Mouse (Mus musculus) CH12.LX (cell line): Measurements from ENCODE around the gene Mxra8. TPM values are rescaled to one million over a fixed set of nuclear protein-coding genes. Genes with fewer than 3 reads are reported as not detected.

Experiments used
- DNase-seq: peaks from one replicate; pipeline ENCODE4 v3.0.0-alpha.2; 2013; ENCODE audit errors: extremely low read depth
- H3K27ac ChIP-seq: 2 replicates; pipeline ENCODE4 v1.5.1; 2012; ENCODE audit warnings: low read depth, mild to moderate bottlenecking, control low read depth, moderate library complexity; ENCODE audit not compliant: insufficient read depth
- H3K27me3 ChIP-seq: replicated peaks from 2 replicates; pipeline ENCODE3; 2012; ENCODE audit warnings: inconsistent platforms
- H3K36me3 ChIP-seq, 2 experiments: replicated peaks in 1 of 2; 2 replicates each; pipeline versions ENCODE3 to v1.6.1; 2012; ENCODE audit warnings: inconsistent platforms in 1 of 2, low read length in 1 of 2, mild to moderate bottlenecking in 1 of 2, mixed read lengths in 1 of 2, moderate library complexity in 1 of 2; ENCODE audit not compliant: control insufficient read depth in 1 of 2, insufficient read depth in 1 of 2
- H3K4me1 ChIP-seq, 2 experiments: 2 replicates each; pipeline ENCODE4 v1.6.1; 2012; ENCODE audit warnings: inconsistent platforms in 1 of 2, moderate library complexity in 1 of 2; ENCODE audit not compliant: insufficient read depth in 2 of 2, control insufficient read depth in 1 of 2
- H3K4me2 ChIP-seq: 2 replicates; pipeline ENCODE4 v1.6.1; 2012; ENCODE audit warnings: low read depth, mild to moderate bottlenecking, control low read depth; ENCODE audit not compliant: poor library complexity, insufficient read depth, severe bottlenecking
- H3K4me3 ChIP-seq, 3 experiments: fragments of 150-350 bp in 1 of 3; sonication (generic) in 1 of 3; replicated peaks in 1 of 3; 2 replicates each; pipeline versions ENCODE3 to v1.5.1; 2011 to 2012; ENCODE audit warnings: low read depth in 2 of 3, low read length in 2 of 3, mild to moderate bottlenecking in 2 of 3, moderate library complexity in 2 of 3, control low read depth in 1 of 3, improper control_type of control experiment in 1 of 3, inconsistent platforms in 1 of 3, mixed read lengths in 1 of 3; ENCODE audit not compliant: poor library complexity in 1 of 3
- H3K79me2 ChIP-seq: replicated peaks from 2 replicates; pipeline ENCODE4 v1.6.1; 2012; ENCODE audit warnings: mild to moderate bottlenecking, moderate library complexity; ENCODE audit not compliant: control insufficient read depth, poor library complexity, insufficient read depth, severe bottlenecking; ENCODE audit errors: extremely low read depth
- H3K9ac ChIP-seq: 2 replicates; pipeline ENCODE4 v1.6.1; 2012; ENCODE audit warnings: low read depth, mild to moderate bottlenecking, control low read depth, moderate library complexity; ENCODE audit not compliant: insufficient read depth
- H3K9me3 ChIP-seq: replicated peaks from 2 replicates; pipeline ENCODE3; 2012; ENCODE audit warnings: low read length, inconsistent platforms, mixed read lengths
- E2F4 ChIP-seq: IDR thresholded peaks from 2 replicates; pipeline ENCODE4 v1.6.1; 2011; ENCODE audit warnings: low read depth, low read length, improper control_type of control experiment; ENCODE audit not compliant: insufficient replicate concordance
- ELF1 ChIP-seq: IDR thresholded peaks from 2 replicates; pipeline ENCODE4 v1.6.1; 2014; ENCODE audit warnings: low read depth, mild to moderate bottlenecking, inconsistent platforms, low read length, improper control_type of control experiment
- IRF4 ChIP-seq: IDR thresholded peaks from 2 replicates; pipeline ENCODE4 v1.6.1; 2014; ENCODE audit warnings: low read depth, mild to moderate bottlenecking, inconsistent platforms, low read length, improper control_type of control experiment
- JUN ChIP-seq: IDR thresholded peaks from 2 replicates; pipeline ENCODE4 v1.6.1; 2011; ENCODE audit warnings: low read depth, mild to moderate bottlenecking, low read length, improper control_type of control experiment, moderate library complexity; ENCODE audit not compliant: insufficient read depth
- MAFK ChIP-seq: IDR thresholded peaks from 2 replicates; pipeline ENCODE4 v1.6.1; 2011; ENCODE audit warnings: low read length, improper control_type of control experiment; ENCODE audit not compliant: insufficient replicate concordance
- MXI1 ChIP-seq: IDR thresholded peaks from 2 replicates; pipeline ENCODE4 v1.6.1; 2011; ENCODE audit warnings: mild to moderate bottlenecking, low read depth, low read length, improper control_type of control experiment
- NRF1 ChIP-seq: IDR thresholded peaks from 2 replicates; pipeline ENCODE4 v1.6.1; 2014; ENCODE audit warnings: low read depth, mild to moderate bottlenecking, inconsistent platforms, low read length, improper control_type of control experiment, moderate library complexity
- POLR2A ChIP-seq: IDR thresholded peaks from 2 replicates; pipeline ENCODE4 v1.6.1; 2011; ENCODE audit warnings: low read depth, mild to moderate bottlenecking, improper control_type of control experiment, low read length
- RCOR1 ChIP-seq: conservative IDR thresholded peaks from 2 replicates; pipeline ENCODE4 v1.6.1; 2012; ENCODE audit warnings: low read depth, mild to moderate bottlenecking, inconsistent platforms, low read length, improper control_type of control experiment
- SMC3 ChIP-seq: IDR thresholded peaks from 2 replicates; pipeline ENCODE4 v1.6.1; 2011; ENCODE audit warnings: low read depth, low read length, improper control_type of control experiment
- TBP ChIP-seq: conservative IDR thresholded peaks from 2 replicates; pipeline ENCODE4 v1.6.1; 2011; ENCODE audit warnings: low read depth, low read length, improper control_type of control experiment
- UBTF ChIP-seq: IDR thresholded peaks from 2 replicates; pipeline ENCODE4 v1.6.1; 2012; ENCODE audit warnings: low read depth, mild to moderate bottlenecking, inconsistent platforms, low read length, improper control_type of control experiment, moderate library complexity
- USF1 ChIP-seq: IDR thresholded peaks from 2 replicates; pipeline ENCODE4 v1.6.1; 2014; ENCODE audit warnings: low read depth, mild to moderate bottlenecking, inconsistent platforms, low read length, improper control_type of control experiment
- dilution Hi-C: fragments of 300-500 bp; cut with MboI; formaldehyde crosslinking; loops from 2 replicates; pipeline ENCODE4 v1.14.3; 2020; ENCODE audit warnings: low sequenced_read_pairs; ENCODE audit not compliant: extremely low pct_unique_long_range_greater_than_20kb, extremely low pct_ligation_motif_present
- in situ Hi-C: fragments of 300-500 bp; cut with MboI; formaldehyde crosslinking; loops from 3 replicates; pipeline ENCODE4 v1.14.3; 2019; ENCODE audit warnings: low sequenced_read_pairs, low pct_ligation_motif_present, low pct_unique_long_range_greater_than_20kb, mixed read lengths
- polyA plus RNA-seq: library from polyadenylated mRNA; unstranded; fragments of >175 nt; gene quantifications from 2 replicates; pipeline ENCODE4 v1.2.1, GENCODE M21; 2012; ENCODE audit warnings: low read depth; ENCODE audit not compliant: insufficient read length
- total RNA-seq, 2 experiments: library from RNA; depleted of rRNA; stranded (reverse); fragments of 300-350 nt in 1 of 2; fragments of >200 nt in 1 of 2; gene quantifications; 2 replicates each; pipeline ENCODE4 v1.2.3; 2012 to 2014

Gene Mxra8
- total and polyA plus RNA-seq, 3 experiments = 8.8 to 24.0 (median 12.4) TPM

- H3K9ac ChIP-seq = no peak overlapping the region
- dilution Hi-C loops (no loop called here), in situ Hi-C loops (no loop called here)
- no peak overlapping the region for H3K4me2 ChIP-seq
- no peak for DNase-seq
- no peaks in the 10 kb centered on the region for H3K9me3 ChIP-seq
- H3K36me3 ChIP-seq = peaks cover 35 to 63% of the 10 kb centered on the region in 2 experiments
- H3K4me1 ChIP-seq = peaks cover 17 to 48% of the 10 kb centered on the region in 2 experiments
- peaks cover 19% of the 10 kb centered on the region for H3K79me2 ChIP-seq
- TF ChIP-seq UBTF = no peak
- no peak for TF ChIP-seq E2F4
- TF ChIP-seq TBP = no peak
- TF ChIP-seq USF1 = no peak
- no peak for TF ChIP-seq MAFK
- H3K27me3 ChIP-seq = no peaks in the 10 kb centered on the region
- H3K27ac ChIP-seq = no peak overlapping the region
- H3K4me3 ChIP-seq = no peak overlapping the region
Measured at GRCm38 (mm10) chr4:155851951-155852411, 12.5 kb downstream of the Mxra8 start.

- DNase-seq = no peak
- Histone ChIP-seq H3K4me3 (no peak overlapping the region), H3K9me3 (no peaks in the 10 kb centered on the region), H3K36me3 (peaks cover 49 to 77% of the 10 kb centered on the region in 2 experiments), H3K9ac (no peak overlapping the region), H3K27ac (no peak overlapping the region), H3K4me1 (peaks cover 17 to 47% of the 10 kb centered on the region in 2 experiments), H3K4me2 (no peak overlapping the region), H3K27me3 (no peaks in the 10 kb centered on the region), H3K79me2 (peaks cover 18% of the 10 kb centered on the region)
- dilution Hi-C loops = no loop called here
- TF ChIP-seq NRF1 = no peak
- TF ChIP-seq POLR2A = no peak
- no peak for TF ChIP-seq MAFK
- no peak for TF ChIP-seq ELF1
- in situ Hi-C loops = no loop called here
Measured at GRCm38 (mm10) chr4:155853421-155853820, 13.9 kb downstream of the Mxra8 start.

- DNase-seq = no peak
- Histone ChIP-seq H3K9ac (no peak overlapping the region), H3K79me2 (peaks cover 4% of the 10 kb centered on the region; the same call in 1 of the 2 replicates), H3K27me3 (no peaks in the 10 kb centered on the region), H3K27ac (no peak overlapping the region), H3K9me3 (no peaks in the 10 kb centered on the region), H3K4me1 (peaks cover 14 to 31% of the 10 kb centered on the region in 2 experiments), H3K4me2 (no peak overlapping the region), H3K36me3 (peaks cover 60 to 90% of the 10 kb centered on the region in 2 experiments), H3K4me3 (no peak overlapping the region)
- dilution Hi-C loops (no loop called here), in situ Hi-C loops (no loop called here)
- TF ChIP-seq RCOR1 = no peak
- no peak for TF ChIP-seq IRF4
- TF ChIP-seq JUN = no peak
- TF ChIP-seq SMC3 = no peak
- TF ChIP-seq MXI1 = no peak
- TF ChIP-seq NRF1 = no peak
Measured at GRCm38 (mm10) chr4:155854991-155855390, 15.5 kb downstream of the Mxra8 start.
